Mouse (Mus musculus): ENCODE results near the gene Bmt2. TPM values are rescaled to one million over a fixed set of nuclear protein-coding genes. Genes with fewer than 3 reads are reported as not detected.

Bmt2 gene
- polyA plus RNA-seq, 1 experiment from 2014 or later, result 26.5 TPM

GRCm38 (mm10) chr6:13677141-13677761, 515 bp downstream of the Bmt2 start:
- peak overlapping the region; percentile 92 for H3K9ac ChIP-seq (ENCODE audit: low read length)

DNA sequence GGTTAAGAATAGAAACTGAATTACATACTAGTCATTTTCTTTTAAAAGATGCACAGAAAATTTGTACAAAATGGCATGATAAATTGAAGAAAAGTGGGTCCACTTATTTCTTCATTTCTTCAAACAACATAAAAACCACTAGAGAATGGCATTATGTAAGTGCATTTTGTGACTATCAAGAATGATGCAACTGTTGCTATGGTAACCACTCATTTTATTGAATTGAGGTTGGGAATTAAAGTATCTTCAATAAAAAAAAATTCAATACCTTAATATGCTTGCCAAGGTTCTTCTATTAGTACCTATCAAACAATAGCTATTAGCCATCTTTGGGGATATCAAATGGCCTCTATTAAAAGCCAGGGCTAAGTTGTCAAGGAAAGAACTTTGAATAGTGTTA, 1.6 kb downstream of the Bmt2 start:
- peak overlapping the region; percentile 84; the same call in 1 of the 2 replicates for H3K4me2 ChIP-seq
- H3K27me3 ChIP-seq (ENCODE audit: control insufficient read depth, insufficient read depth, low read length), result no peaks in the 10 kb centered on the region
- H3K9ac ChIP-seq (ENCODE audit: low read length), result no peak overlapping the region
- H3K4me1 ChIP-seq (ENCODE audit: control insufficient read depth, insufficient read depth, low read length), result peaks cover 7% of the 10 kb centered on the region; the same call in 1 of the 2 replicates
- H3K27ac ChIP-seq (ENCODE audit: low read depth, low read length), result no peak overlapping the region
- no peak for DNase-seq (ENCODE audit: low spot score, missing footprints)
- H3K9me3 ChIP-seq (ENCODE audit: control insufficient read depth, low read length), result no peaks in the 10 kb centered on the region
- no peaks in the 10 kb centered on the region for H3K36me3 ChIP-seq (ENCODE audit: control insufficient read depth, insufficient read depth, low read length)
- peak overlapping the region; percentile 87 for H3K4me3 ChIP-seq (ENCODE audit: low read depth, low read length)
- ATAC-seq (ENCODE audit: low FRiP score), result no peak

More at GRCm38 (mm10) chr6:13677141-13677761, 515 bp downstream of the Bmt2 start:
- Histone ChIP-seq H3K4me1 (ENCODE audit: control insufficient read depth, insufficient read depth, low read length) (peaks cover 7% of the 10 kb centered on the region; the same call in 1 of the 2 replicates), H3K36me3 (ENCODE audit: control insufficient read depth, insufficient read depth, low read length) (no peaks in the 10 kb centered on the region), H3K4me3 (ENCODE audit: low read depth, low read length) (peak overlapping the region; percentile 87), H3K27ac (ENCODE audit: low read depth, low read length) (peak overlapping the region; percentile 89), H3K9me3 (ENCODE audit: control insufficient read depth, low read length) (no peaks in the 10 kb centered on the region), H3K27me3 (ENCODE audit: control insufficient read depth, insufficient read depth, low read length) (no peaks in the 10 kb centered on the region), H3K4me2 (peak overlapping the region; percentile 84)
- WGBS, result under 1% methylated on average over 39 of the region's 43 CpGs
- ATAC-seq (ENCODE audit: low FRiP score) (peak; percentile 84), DNase-seq (ENCODE audit: low spot score, missing footprints) (peak; percentile 97)

DNA sequence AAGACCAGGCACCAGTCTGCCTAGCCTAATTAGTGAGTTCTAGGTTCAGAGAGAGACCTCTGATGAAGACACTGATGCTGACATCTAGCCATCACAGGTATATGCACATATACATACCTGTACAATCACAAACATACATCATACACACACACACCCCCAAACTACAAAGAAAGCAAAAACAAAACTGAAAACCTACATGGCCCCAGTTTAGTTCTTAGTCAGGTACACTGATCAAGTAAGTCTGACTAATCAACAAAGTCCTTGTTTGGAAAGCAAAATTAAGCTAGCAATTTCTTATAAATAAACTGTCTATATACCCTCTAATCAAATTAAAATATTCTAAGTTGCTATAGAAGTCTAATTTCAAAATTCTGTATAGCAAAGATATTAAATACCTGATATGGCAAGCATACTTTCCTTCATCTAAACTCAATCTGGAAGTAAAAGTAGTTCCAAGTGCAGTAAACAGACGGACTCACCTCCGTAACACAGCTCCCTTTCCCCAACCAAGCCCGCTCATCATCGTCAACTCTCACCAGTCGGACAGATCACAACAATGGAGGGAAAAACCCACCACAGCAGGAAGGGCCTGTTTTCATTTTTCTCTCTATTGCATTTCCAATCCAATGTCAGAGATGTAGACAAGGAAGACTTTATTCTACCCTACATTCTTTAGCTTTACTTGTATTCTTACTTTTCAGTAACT, 3.0 kb downstream of the Bmt2 start:
- H3K36me3 ChIP-seq (ENCODE audit: control insufficient read depth, insufficient read depth, low read length), result no peaks in the 10 kb centered on the region
- H3K4me2 ChIP-seq, result no peak overlapping the region
- ATAC-seq (ENCODE audit: low FRiP score), result no peak
- peaks cover 7% of the 10 kb centered on the region; the same call in 1 of the 2 replicates for H3K4me1 ChIP-seq (ENCODE audit: control insufficient read depth, insufficient read depth, low read length)
- H3K9ac ChIP-seq (ENCODE audit: low read length), result no peak overlapping the region
- H3K27ac ChIP-seq (ENCODE audit: low read depth, low read length), result no peak overlapping the region
- H3K9me3 ChIP-seq (ENCODE audit: control insufficient read depth, low read length), result no peaks in the 10 kb centered on the region
- no peaks in the 10 kb centered on the region for H3K27me3 ChIP-seq (ENCODE audit: control insufficient read depth, insufficient read depth, low read length)
- DNase-seq (ENCODE audit: low spot score, missing footprints), result no peak
- H3K4me3 ChIP-seq (ENCODE audit: low read depth, low read length), result no peak overlapping the region
- WGBS, result 88% methylated on average over 5 of the region's 5 CpGs

DNA sequence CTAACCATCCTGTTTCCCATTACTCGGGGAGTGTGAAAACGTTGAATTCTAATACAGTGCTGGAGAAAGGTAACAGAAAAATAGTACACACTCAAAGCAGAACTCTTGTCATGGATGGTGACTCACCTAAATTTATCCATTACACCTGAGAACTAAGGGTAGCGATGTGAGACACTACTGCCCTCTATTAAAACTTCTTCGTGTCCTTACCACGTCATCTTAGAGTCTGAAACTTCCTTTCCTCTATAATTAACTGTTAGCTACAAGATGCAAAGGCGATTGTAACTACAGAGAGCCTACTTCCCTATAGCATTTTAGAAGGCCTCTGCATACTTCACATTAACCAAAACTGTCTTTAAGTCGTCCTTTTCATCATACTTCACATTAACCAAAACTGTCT, 12.1 kb downstream of the Bmt2 start:
- DNase-seq (ENCODE audit: low spot score, missing footprints), result no peak
- 91% methylated on average over 7 of the region's 7 CpGs for WGBS
- no peaks in the 10 kb centered on the region for H3K4me1 ChIP-seq (ENCODE audit: control insufficient read depth, insufficient read depth, low read length)

DNA sequence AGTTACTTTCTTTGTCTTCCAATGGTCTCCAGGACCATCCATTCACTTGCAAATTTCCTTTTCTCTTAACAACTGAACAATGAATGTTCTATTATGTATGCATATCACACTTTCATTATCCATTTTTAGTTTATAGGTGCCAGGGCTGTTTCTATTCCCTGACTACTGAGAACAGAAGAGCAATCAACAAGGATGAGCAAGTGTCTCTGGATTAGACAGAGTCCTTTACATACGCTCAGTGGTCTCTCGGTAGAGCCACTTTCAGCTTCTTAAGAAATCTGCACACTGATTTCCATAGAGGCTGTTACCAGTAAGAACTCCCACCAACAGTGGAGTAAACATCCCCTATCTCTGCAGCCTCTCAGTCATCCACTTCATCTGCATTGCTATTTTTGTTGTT, 19.8 kb downstream of the Bmt2 start:
- Histone ChIP-seq H3K4me3 (ENCODE audit: low read depth, low read length) (no peak overlapping the region), H3K27me3 (ENCODE audit: control insufficient read depth, insufficient read depth, low read length) (no peaks in the 10 kb centered on the region), H3K36me3 (ENCODE audit: control insufficient read depth, insufficient read depth, low read length) (no peaks in the 10 kb centered on the region), H3K27ac (ENCODE audit: low read depth, low read length) (no peak overlapping the region), H3K9me3 (ENCODE audit: control insufficient read depth, low read length) (no peaks in the 10 kb centered on the region), H3K4me2 (no peak overlapping the region), H3K9ac (ENCODE audit: low read length) (no peak overlapping the region), H3K4me1 (ENCODE audit: control insufficient read depth, insufficient read depth, low read length) (no peaks in the 10 kb centered on the region)
- ATAC-seq (ENCODE audit: low FRiP score) (peak; percentile 46; the same call in 1 of the 2 replicates), DNase-seq (ENCODE audit: low spot score, missing footprints) (peak; percentile 61)
- WGBS, result 44% methylated on average over 2 of the region's 2 CpGs

More for the DNA sequence above, 12.1 kb downstream of the Bmt2 start:
- no peaks in the 10 kb centered on the region for H3K36me3 ChIP-seq (ENCODE audit: control insufficient read depth, insufficient read depth, low read length)
- H3K4me3 ChIP-seq (ENCODE audit: low read depth, low read length), result no peak overlapping the region
- ATAC-seq (ENCODE audit: low FRiP score), result no peak
- H3K9ac ChIP-seq (ENCODE audit: low read length), result no peak overlapping the region
- no peaks in the 10 kb centered on the region for H3K9me3 ChIP-seq (ENCODE audit: control insufficient read depth, low read length)
- no peaks in the 10 kb centered on the region for H3K27me3 ChIP-seq (ENCODE audit: control insufficient read depth, insufficient read depth, low read length)
- H3K4me2 ChIP-seq, result no peak overlapping the region
- H3K27ac ChIP-seq (ENCODE audit: low read depth, low read length), result no peak overlapping the region

DNA sequence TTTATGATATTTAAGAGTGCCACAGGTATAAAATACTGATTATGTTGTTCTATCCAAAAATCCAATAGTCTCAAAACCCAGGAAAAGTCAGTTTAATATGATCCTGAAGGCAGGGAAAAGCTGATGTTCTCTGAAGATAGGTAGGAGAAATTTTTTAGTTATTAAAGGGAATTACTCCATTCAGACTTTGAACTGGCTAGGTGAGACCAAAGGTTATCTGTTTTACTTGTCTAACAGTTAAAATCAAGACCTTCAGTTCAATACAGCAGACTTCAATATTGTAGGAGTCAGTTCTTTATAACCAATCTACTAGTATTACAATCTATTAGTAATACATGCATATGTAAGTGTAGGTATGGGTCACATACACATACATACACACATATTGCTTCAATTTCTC, 23.7 kb downstream of the Bmt2 start:
- Histone ChIP-seq H3K4me1 (ENCODE audit: control insufficient read depth, insufficient read depth, low read length) (no peaks in the 10 kb centered on the region), H3K4me3 (ENCODE audit: low read depth, low read length) (no peak overlapping the region), H3K4me2 (no peak overlapping the region), H3K27me3 (ENCODE audit: control insufficient read depth, insufficient read depth, low read length) (no peaks in the 10 kb centered on the region), H3K27ac (ENCODE audit: low read depth, low read length) (no peak overlapping the region), H3K36me3 (ENCODE audit: control insufficient read depth, insufficient read depth, low read length) (no peaks in the 10 kb centered on the region), H3K9ac (ENCODE audit: low read length) (no peak overlapping the region), H3K9me3 (ENCODE audit: control insufficient read depth, low read length) (no peaks in the 10 kb centered on the region)
- ATAC-seq (ENCODE audit: low FRiP score), result no peak
- no peak for DNase-seq (ENCODE audit: low spot score, missing footprints)

- no peak overlapping the region for H3K27ac ChIP-seq (ENCODE audit: low read depth, low read length)
- no peak overlapping the region for H3K9ac ChIP-seq (ENCODE audit: low read length)
- H3K36me3 ChIP-seq (ENCODE audit: control insufficient read depth, insufficient read depth, low read length), result peaks cover 3% of the 10 kb centered on the region; the same call in 1 of the 2 replicates
- ATAC-seq (ENCODE audit: low FRiP score) (no peak), DNase-seq (ENCODE audit: low spot score, missing footprints) (peak; percentile 23)
- 97% methylated on average over 3 of the region's 3 CpGs for WGBS
- H3K4me2 ChIP-seq, result no peak overlapping the region
- no peak overlapping the region for H3K4me3 ChIP-seq (ENCODE audit: low read depth, low read length)
- H3K4me1 ChIP-seq (ENCODE audit: control insufficient read depth, insufficient read depth, low read length), result no peaks in the 10 kb centered on the region
- H3K9me3 ChIP-seq (ENCODE audit: control insufficient read depth, low read length), result no peaks in the 10 kb centered on the region
- no peaks in the 10 kb centered on the region for H3K27me3 ChIP-seq (ENCODE audit: control insufficient read depth, insufficient read depth, low read length)
Observed at GRCm38 (mm10) chr6:13652284-13652683, 25.5 kb downstream of the Bmt2 start.

GRCm38 (mm10) chr6:13650854-13651253, 26.9 kb downstream of the Bmt2 start:
- WGBS, result 94% methylated on average over 3 of the region's 3 CpGs

GRCm38 (mm10) chr6:13648305-13648704, 29.5 kb downstream of the Bmt2 start:
- no peak overlapping the region for H3K4me2 ChIP-seq
- ATAC-seq (ENCODE audit: low FRiP score) (no peak), DNase-seq (ENCODE audit: low spot score, missing footprints) (no peak)
- H3K27ac ChIP-seq (ENCODE audit: low read depth, low read length), result no peak overlapping the region
- H3K36me3 ChIP-seq (ENCODE audit: control insufficient read depth, insufficient read depth, low read length), result peaks cover 3% of the 10 kb centered on the region; the same call in 1 of the 2 replicates
- H3K4me1 ChIP-seq (ENCODE audit: control insufficient read depth, insufficient read depth, low read length), result no peaks in the 10 kb centered on the region
- no peak overlapping the region for H3K9ac ChIP-seq (ENCODE audit: low read length)
- H3K4me3 ChIP-seq (ENCODE audit: low read depth, low read length), result no peak overlapping the region
- no peaks in the 10 kb centered on the region for H3K27me3 ChIP-seq (ENCODE audit: control insufficient read depth, insufficient read depth, low read length)
- H3K9me3 ChIP-seq (ENCODE audit: control insufficient read depth, low read length), result no peaks in the 10 kb centered on the region; the same call in 1 of the 2 replicates

More at GRCm38 (mm10) chr6:13650854-13651253, 26.9 kb downstream of the Bmt2 start:
- H3K27me3 ChIP-seq (ENCODE audit: control insufficient read depth, insufficient read depth, low read length), result no peaks in the 10 kb centered on the region
- DNase-seq (ENCODE audit: low spot score, missing footprints) (no peak), ATAC-seq (ENCODE audit: low FRiP score) (no peak)
- no peak overlapping the region for H3K4me2 ChIP-seq
- no peaks in the 10 kb centered on the region for H3K9me3 ChIP-seq (ENCODE audit: control insufficient read depth, low read length)
- H3K27ac ChIP-seq (ENCODE audit: low read depth, low read length), result no peak overlapping the region
- no peak overlapping the region for H3K4me3 ChIP-seq (ENCODE audit: low read depth, low read length)
- no peaks in the 10 kb centered on the region for H3K4me1 ChIP-seq (ENCODE audit: control insufficient read depth, insufficient read depth, low read length)
- H3K36me3 ChIP-seq (ENCODE audit: control insufficient read depth, insufficient read depth, low read length), result peaks cover 3% of the 10 kb centered on the region; the same call in 1 of the 2 replicates
- no peak overlapping the region for H3K9ac ChIP-seq (ENCODE audit: low read length)

Measured in midbrain, embryonic 11.5 days (tissue).